Mouse (Mus musculus): ENCODE data around the gene Ppwd1. TPM values are rescaled to one million over a fixed set of nuclear protein-coding genes. Genes with fewer than 3 reads are reported as not detected.
A peak's percentile ranks its signal among the peaks of the same experiment; 100 is the strongest.

The Ppwd1 gene
- total RNA-seq (2012; rRNA removed) (14.8 and 15.6 TPM in 2 replicates), total RNA-seq (2014; rRNA removed) (23.0 and 25.4 TPM in 2 replicates), polyA plus RNA-seq (2012; ENCODE audit: insufficient read length, low read depth) (20.7 and 22.6 TPM in 2 replicates)

- H3K4me2 ChIP-seq (ENCODE audit: insufficient read depth, low read depth, poor library complexity, severe bottlenecking) = peak within 1 kb of the TSS; percentile 91
- peak; percentile 94 for DNase-seq (ENCODE audit: extremely low read depth)
- no peak for TF ChIP-seq MAZ (IDR thresholded peaks at IDR 0.05; ENCODE audit: low read depth, low read length)
- TF ChIP-seq PAX5 (IDR thresholded peaks at IDR 0.05; ENCODE audit: low read length) = no peak
- 0 out of 2 replicates have a peak, but pooled peaks have one; percentile 8 for TF ChIP-seq CHD1 (IDR thresholded peaks at IDR 0.05; ENCODE audit: low read depth, low read length)
- TF ChIP-seq MAX (IDR thresholded peaks at IDR 0.05; ENCODE audit: low read length) = no peak; the same call in none of the 2 replicates
- no peak; the same call in 1 of the 2 replicates for TF ChIP-seq MEF2A (IDR thresholded peaks at IDR 0.05; ENCODE audit: borderline replicate concordance, low read depth, low read length)
- no peak for TF ChIP-seq EP300 (IDR thresholded peaks at IDR 0.05; ENCODE audit: low read length)
- peak; percentile 34 for TF ChIP-seq ZNF384 (IDR thresholded peaks at IDR 0.05; ENCODE audit: low read depth, low read length)
- no peak for TF ChIP-seq CTCF (conservative IDR thresholded peaks at IDR 0.05 in 1 of 2, IDR thresholded peaks at IDR 0.05 in 1 of 2; ENCODE audit: low read depth in 2 of 2, low read length in 2 of 2)
- no peak; the same call in 1 of the 2 replicates for TF ChIP-seq IRF4 (IDR thresholded peaks at IDR 0.05; ENCODE audit: low read depth, low read length)
- no peak for TF ChIP-seq RCOR1 (conservative IDR thresholded peaks at IDR 0.05; ENCODE audit: low read depth, low read length)
- no peak for TF ChIP-seq SMC3 (IDR thresholded peaks at IDR 0.05; ENCODE audit: low read depth, low read length)
- no peak for TF ChIP-seq BHLHE40 (IDR thresholded peaks at IDR 0.05; ENCODE audit: low read depth, low read length)
- TF ChIP-seq KAT2A (IDR thresholded peaks at IDR 0.05; ENCODE audit: insufficient replicate concordance, low read length) = peak; percentile 75; the same call in 1 of the 2 replicates
- no peak for TF ChIP-seq ZC3H11A (IDR thresholded peaks at IDR 0.05; ENCODE audit: low read depth, low read length)
- TF ChIP-seq GABPA (IDR thresholded peaks at IDR 0.05; ENCODE audit: insufficient replicate concordance, low read depth, low read length) = no peak; the same call in 1 of the 2 replicates
- peak; percentile 87 for TF ChIP-seq NELFE (IDR thresholded peaks at IDR 0.05; ENCODE audit: low read depth, low read length)
- no peak for TF ChIP-seq ETS1 (conservative IDR thresholded peaks at IDR 0.05; ENCODE audit: low read depth, low read length)
- peak; percentile 79; the same call in 1 of the 2 replicates for TF ChIP-seq TBP (conservative IDR thresholded peaks at IDR 0.05; ENCODE audit: low read depth, low read length)
- peak; percentile 88 for TF ChIP-seq TCF12 (IDR thresholded peaks at IDR 0.05; ENCODE audit: low read depth, low read length)
- no peak for TF ChIP-seq RAD21 (IDR thresholded peaks at IDR 0.05; ENCODE audit: low read depth, low read length)
- peak; percentile 92 for TF ChIP-seq MXI1 (IDR thresholded peaks at IDR 0.05; ENCODE audit: low read depth, low read length)
- TF ChIP-seq POLR2A (IDR thresholded peaks at IDR 0.05; ENCODE audit: low read depth, low read length) = peak; percentile 96
- peak; percentile 85 for TF ChIP-seq CHD2 (IDR thresholded peaks at IDR 0.05; ENCODE audit: low read length)
- TF ChIP-seq SIN3A (IDR thresholded peaks at IDR 0.05; ENCODE audit: low read length) = peak; percentile 99
- no peak for TF ChIP-seq JUND (conservative IDR thresholded peaks at IDR 0.05; ENCODE audit: low read depth, low read length)
- TF ChIP-seq UBTF (IDR thresholded peaks at IDR 0.05; ENCODE audit: low read depth, low read length) = peak; percentile 53; the same call in 1 of the 2 replicates
- no peak for TF ChIP-seq POLR2AphosphoS2 (IDR thresholded peaks at IDR 0.05; ENCODE audit: low read depth, low read length)
- TF ChIP-seq MYC (IDR thresholded peaks at IDR 0.05; ENCODE audit: low read depth, low read length) = 0 out of 2 replicates have a peak, but pooled peaks have one; percentile 22
- peak; percentile 88 for TF ChIP-seq HCFC1 (IDR thresholded peaks at IDR 0.05; ENCODE audit: low read depth, low read length)
- no peak for TF ChIP-seq ZKSCAN1 (IDR thresholded peaks at IDR 0.05; ENCODE audit: borderline replicate concordance, low read depth, low read length)
- peak; percentile 93 for TF ChIP-seq ELF1 (IDR thresholded peaks at IDR 0.05; ENCODE audit: low read depth, low read length)
- TF ChIP-seq ZMIZ1 (IDR thresholded peaks at IDR 0.05; ENCODE audit: low read depth, low read length) = peak; percentile 82
- TF ChIP-seq USF1 (IDR thresholded peaks at IDR 0.05; ENCODE audit: low read depth, low read length) = no peak
- TF ChIP-seq E2F4 (IDR thresholded peaks at IDR 0.05; ENCODE audit: insufficient replicate concordance, low read depth, low read length) = peak; percentile 98
- TF ChIP-seq MAFK (IDR thresholded peaks at IDR 0.05; ENCODE audit: insufficient replicate concordance, low read length) = no peak
- TF ChIP-seq USF2 (conservative IDR thresholded peaks at IDR 0.05; ENCODE audit: low read depth, low read length) = no peak
- TF ChIP-seq JUN (IDR thresholded peaks at IDR 0.05; ENCODE audit: insufficient read depth, low read depth, low read length) = no peak
- TF ChIP-seq NRF1 (IDR thresholded peaks at IDR 0.05; ENCODE audit: low read depth, low read length) = peak; percentile 43; the same call in 1 of the 2 replicates
- H3K9me3 ChIP-seq (replicated peaks; ENCODE audit: low read length) = no peaks in the 10 kb centered on the region
- H3K79me2 ChIP-seq (replicated peaks; ENCODE audit: control insufficient read depth, extremely low read depth, insufficient read depth, poor library complexity, severe bottlenecking) = peaks cover 36% of the 10 kb centered on the region
- peak within 1 kb of the TSS; percentile 84 to 93 (median 86) for H3K4me3 ChIP-seq (replicated peaks in 1 of 3; ENCODE audit: low read depth in 2 of 3, low read length in 2 of 3, poor library complexity in 1 of 3)
- dilution Hi-C loops (cut with MboI; ENCODE audit: extremely low pct_ligation_motif_present, extremely low pct_unique_long_range_greater_than_20kb, low sequenced_read_pairs) = no loop called here
- H3K9ac ChIP-seq (ENCODE audit: insufficient read depth, low read depth) = peak within 1 kb of the TSS; percentile 84
- H3K27me3 ChIP-seq (replicated peaks) = no peaks in the 10 kb centered on the region
- peaks cover 0 to 21% of the 10 kb centered on the region in 2 experiments; a peak in 2 of 4 replicates for H3K4me1 ChIP-seq (ENCODE audit: control insufficient read depth in 1 of 2, insufficient read depth in 2 of 2)
- H3K36me3 ChIP-seq (replicated peaks in 1 of 2; ENCODE audit: control insufficient read depth in 1 of 2, insufficient read depth in 1 of 2, low read length in 1 of 2) = peaks cover 5 to 11% of the 10 kb centered on the region in 2 experiments
- in situ Hi-C loops (cut with MboI; ENCODE audit: low pct_ligation_motif_present, low pct_unique_long_range_greater_than_20kb, low sequenced_read_pairs) = no loop called here
- H3K27ac ChIP-seq (ENCODE audit: insufficient read depth, low read depth) = peak within 1 kb of the TSS; percentile 64
Observed at GRCm38 (mm10) chr13:104228384-104229066, at the start of gene Ppwd1, which contains the start of gene Cenpk. Ppwd1 (minus strand) TSS chr13:104228843. Cenpk (plus strand) TSS chr13:104228611.

Measured in CH12.LX (cell line).